Mouse (Mus musculus) embryonic stem cell, embryonic (primary cell): ENCODE measurements around the gene Zfp82.

ENCODE experiments used
- CTCF ChIA-PET, 4 experiments: fragments of 300-600 bp in 2 of 4; fragments of 350-600 bp in 2 of 4; sonication (Branson Sonifier 250); formaldehyde crosslinking; loops; one replicate each; lab custom pipeline; 2022; ENCODE audit warnings: inconsistent platforms in 2 of 4; lab: Charles Lee
- POLR2A ChIA-PET, 4 experiments: fragments of 300-600 bp in 2 of 4; fragments of 350-600 bp in 2 of 4; sonication (Branson Sonifier 250); formaldehyde crosslinking; loops; one replicate each; lab custom pipeline; 2022; ENCODE audit warnings: antibody characterized with exemption in 4 of 4, inconsistent platforms in 1 of 4; lab: Charles Lee

The Zfp82 gene

GRCm38 (mm10) chr7:30019543-30019942, 53.2 kb downstream of the Zfp82 start:
- CTCF ChIA-PET: interaction anchor here in 1 of 4 experiments (0.6 kb wide), 2 partner anchors 33 to 126 kb away, joined by 4 to 7 read pairs; no protein-coding TSS in a partner anchor
- POLR2A ChIA-PET: interaction anchor here in 2 of 4 experiments (0.7 to 13.6 kb wide), 11 partner anchors 11 to 76 kb away, joined by 3 to 166 read pairs (median 6); partner anchors contain the start of gene Zfp260 (in 1 of the 2)

- ChIA-PET POLR2A (interaction anchor here in 3 of 4 experiments (0.7 to 2.0 kb wide), 7 partner anchors 9 to 199 kb away, joined by 3 to 9 read pairs (median 4); partner anchors contain the start of gene Zfp568 (in 1 of the 3)), CTCF (interaction anchor here in 1 of 4 experiments (0.7 kb wide), 1 partner anchor 14 kb away, joined by 3 read pairs; no protein-coding TSS in a partner anchor)
Measured at GRCm38 (mm10) chr7:30017226-30017625, 55.5 kb downstream of the Zfp82 start.

GRCm38 (mm10) chr7:30012956-30013363, 59.7 kb downstream of the Zfp82 start:
- ChIA-PET CTCF (interaction anchor here (0.5 to 2.4 kb wide), 48 partner anchors 8 to 721 kb away, joined by 3 to 23 read pairs (median 4); partner anchors contain the start of genes Zfp568 (in 2 of the 4), Capns1 (in 1 of the 4), Gm26920 (in 1 of the 4) and Prodh2 (in 1 of the 4)), POLR2A (interaction anchor here in 3 of 4 experiments (0.6 to 12.3 kb wide), 39 partner anchors 8 to 268 kb away, joined by 3 to 166 read pairs (median 4); partner anchors contain the start of genes Gm26920 (in 2 of the 3), Zfp566 (in 2 of the 3), Zfp568 (in 2 of the 3) and Capns1 (in 1 of the 3))

GRCm38 (mm10) chr7:30010551-30011195, 62.0 kb downstream of the Zfp82 start:
- ChIA-PET CTCF (interaction anchor here in 2 of 4 experiments (0.6 to 1.5 kb wide), 3 partner anchors 16 to 29 kb away, joined by 4 read pairs; no protein-coding TSS in a partner anchor), POLR2A (interaction anchor here in 3 of 4 experiments (0.6 to 12.3 kb wide), 25 partner anchors 9 to 482 kb away, joined by 3 to 166 read pairs (median 5); partner anchors contain the start of genes Zfp568 (in 2 of the 3), Thap8 (in 1 of the 3), Wdr62 (in 1 of the 3) and Zfp260 (in 1 of the 3))

GRCm38 (mm10) chr7:30009321-30010085, 63.2 kb downstream of the Zfp82 start:
- CTCF ChIA-PET: interaction anchor here in 1 of 4 experiments (0.5 kb wide), 1 partner anchor 44 kb away, joined by 3 read pairs; no protein-coding TSS in a partner anchor
- POLR2A ChIA-PET: interaction anchor here in 3 of 4 experiments (0.5 to 12.3 kb wide), 15 partner anchors 8 to 645 kb away, joined by 3 to 166 read pairs (median 7); partner anchors contain the start of genes Zfp568 (in 2 of the 3), Zfp260 (in 1 of the 3) and Zfp27 (in 1 of the 3)

- CTCF ChIA-PET: interaction anchor here in 1 of 4 experiments (0.6 to 1.2 kb wide), 2 partner anchors 57 to 713 kb away, joined by 3 to 4 read pairs; no protein-coding TSS in a partner anchor
- POLR2A ChIA-PET: interaction anchor here in 3 of 4 experiments (0.9 to 12.3 kb wide), 12 partner anchors 8 to 91 kb away, joined by 3 to 166 read pairs (median 6); partner anchors contain the start of gene Zfp568 (in 2 of the 3)
Measured at GRCm38 (mm10) chr7:30008020-30008690, 64.5 kb downstream of the Zfp82 start.

GRCm38 (mm10) chr7:30007601-30008000, 65.1 kb downstream of the Zfp82 start:
- CTCF ChIA-PET: interaction anchor here in 2 of 4 experiments (1.0 to 1.2 kb wide), 2 partner anchors 10 to 57 kb away, joined by 3 read pairs; no protein-coding TSS in a partner anchor
- POLR2A ChIA-PET: interaction anchor here in 3 of 4 experiments (0.9 to 12.3 kb wide), 13 partner anchors 8 to 90 kb away, joined by 3 to 166 read pairs (median 4); partner anchors contain the start of gene Zfp568 (in 2 of the 3)
